Mouse (Mus musculus): ENCODE measurements around the gene Olfr987. TPM values are rescaled to one million over a fixed set of nuclear protein-coding genes. Genes with fewer than 3 reads are reported as not detected.
"Not testable (repeated sequence)": the region's sequence is repeated elsewhere in the genome, so short reads cannot be mapped to it uniquely, and the experiment has no call there.

The Olfr987 gene
- total RNA-seq (2015) (not detected in 2 replicates), total RNA-seq (2017) (not detected in 2 replicates)

GRCm38 (mm10) chr2:85339215-85339614 lies at the start of gene Olfr987:
TSS of gene Olfr987 (minus strand) at chr2:85339315.
- not testable (repeated sequence) for ATAC-seq (ENCODE audit: poor library complexity, severe bottlenecking)

GRCm38 (mm10) chr2:85363127-85363526 lies 24.0 kb upstream of the Olfr987 start, which contains the start of gene Olfr988:
TSS of gene Olfr988 (minus strand) at chr2:85363227.
- ATAC-seq (ENCODE audit: poor library complexity, severe bottlenecking), result not testable (repeated sequence)

GRCm38 (mm10) chr2:85339972-85340371 lies 857 bp upstream of the Olfr987 start:
- ATAC-seq (ENCODE audit: poor library complexity, severe bottlenecking), result no peak

GRCm38 (mm10) chr2:85319106-85319505 lies 20.0 kb downstream of the Olfr987 start:
- ATAC-seq (ENCODE audit: poor library complexity, severe bottlenecking), result no peak

DNA sequence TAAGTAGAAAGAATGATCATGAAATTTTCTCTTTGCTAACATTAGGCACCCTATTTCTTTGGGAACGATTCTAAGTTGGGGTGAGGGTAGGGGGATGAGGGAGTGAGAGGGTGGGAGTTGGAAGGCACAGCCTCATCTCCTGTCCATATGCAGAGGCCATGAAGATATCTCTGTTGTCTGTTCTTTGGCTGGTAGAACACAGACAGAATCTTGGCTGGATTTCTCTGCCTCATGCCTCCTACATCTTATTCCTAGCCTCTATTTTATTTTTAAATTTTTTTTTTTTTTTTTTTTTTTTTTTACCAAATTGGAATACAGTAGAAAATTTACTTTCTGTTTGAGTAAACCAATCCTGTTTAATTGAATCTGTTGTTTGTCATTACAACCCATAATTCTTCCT lies 53.7 kb downstream of the Olfr987 start:
- no peak for ATAC-seq (ENCODE audit: poor library complexity, severe bottlenecking)

- no peak for ATAC-seq (ENCODE audit: poor library complexity, severe bottlenecking)
Measured at GRCm38 (mm10) chr2:85284626-85285025, 54.5 kb downstream of the Olfr987 start.

DNA sequence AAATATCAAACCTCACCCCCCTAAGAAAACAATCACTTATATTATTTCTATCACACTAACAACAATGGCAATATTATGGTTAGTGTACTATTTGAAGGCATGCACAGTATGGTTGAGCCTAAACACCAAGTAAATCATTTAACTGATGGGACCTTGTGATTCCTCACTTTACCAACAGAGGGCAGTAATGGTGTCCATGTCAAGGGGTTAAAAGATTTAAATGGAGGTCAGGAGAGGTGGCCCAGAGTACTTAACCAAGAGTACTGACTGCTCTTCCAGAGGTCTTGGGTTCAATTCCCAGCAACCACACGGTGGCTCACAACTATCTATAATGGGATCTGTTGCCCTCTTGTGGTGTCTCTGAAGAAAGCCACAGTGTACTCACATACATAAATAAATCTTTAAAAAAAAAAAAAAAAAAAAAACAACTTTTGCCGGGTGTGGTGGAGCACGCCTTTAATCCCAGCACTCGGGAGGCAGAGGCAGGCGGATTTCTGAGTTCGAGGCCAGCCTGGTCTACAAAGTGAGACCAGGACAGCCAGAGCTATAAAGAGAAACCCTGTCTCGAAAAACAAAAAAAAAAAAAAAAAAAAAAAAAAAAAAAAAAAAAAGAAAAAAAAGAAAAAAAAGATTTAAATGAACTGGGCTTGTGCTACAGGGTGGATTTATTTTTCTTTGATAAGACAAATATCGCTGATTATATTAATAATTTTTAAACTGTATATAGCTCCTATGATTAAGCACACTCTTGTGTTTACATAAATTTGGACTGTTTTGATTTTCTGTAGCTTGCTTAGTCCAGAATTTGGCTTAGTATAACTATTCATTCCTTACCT lies 55.3 kb downstream of the Olfr987 start:
- no peak for ATAC-seq (ENCODE audit: poor library complexity, severe bottlenecking)

GRCm38 (mm10) chr2:85281023-85281422 lies 58.1 kb downstream of the Olfr987 start:
- ATAC-seq (ENCODE audit: poor library complexity, severe bottlenecking), result no peak

Other genes with a start within 250 kb of the Olfr987 start
- gene Aplnr, start 203.1 kb downstream of the Olfr987 start, total RNA-seq (2015), result 1.1 and 2.2 TPM in 2 replicates
- 1.5 and 2.1 TPM in 2 replicates for gene Aplnr, start 203.1 kb downstream of the Olfr987 start, total RNA-seq (2017)
- gene Lrrc55, start 142.1 kb downstream of the Olfr987 start, total RNA-seq (2015), result not detected in 2 replicates
- gene Lrrc55, start 142.1 kb downstream of the Olfr987 start, total RNA-seq (2017), result not detected in 2 replicates
- gene Olfr988, start 23.9 kb upstream of the Olfr987 start, total RNA-seq (2015), result not detected in 2 replicates
- gene Olfr988, start 23.9 kb upstream of the Olfr987 start, total RNA-seq (2017), result not detected in 2 replicates
- gene Olfr992, start 70.2 kb upstream of the Olfr987 start, total RNA-seq (2015), result not detected in 2 replicates
- not detected in 2 replicates for gene Olfr992, start 70.2 kb upstream of the Olfr987 start, total RNA-seq (2017)
- not detected in 2 replicates for gene Olfr993, start 75.6 kb upstream of the Olfr987 start, total RNA-seq (2015)
- not detected in 2 replicates for gene Olfr993, start 75.6 kb upstream of the Olfr987 start, total RNA-seq (2017)
- not detected in 2 replicates for gene Olfr994, start 97.1 kb upstream of the Olfr987 start, total RNA-seq (2015)
- gene Olfr994, start 97.1 kb upstream of the Olfr987 start, total RNA-seq (2017), result not detected in 2 replicates
- gene Olfr995, start 104.3 kb upstream of the Olfr987 start, total RNA-seq (2015), result not detected in 2 replicates
- gene Olfr995, start 104.3 kb upstream of the Olfr987 start, total RNA-seq (2017), result not detected in 2 replicates
- not detected in 2 replicates for gene 4833423E24Rik, start 179.7 kb upstream of the Olfr987 start, total RNA-seq (2015)
- gene 4833423E24Rik, start 179.7 kb upstream of the Olfr987 start, total RNA-seq (2017), result not detected in 2 replicates
- not detected in 2 replicates for gene Olfr996, start 239.9 kb upstream of the Olfr987 start, total RNA-seq (2015)
- gene Olfr996, start 239.9 kb upstream of the Olfr987 start, total RNA-seq (2017), result not detected in 2 replicates
- not detected in 2 replicates for gene Olfr998, start 249.6 kb upstream of the Olfr987 start, total RNA-seq (2015)
- not detected in 2 replicates for gene Olfr998, start 249.6 kb upstream of the Olfr987 start, total RNA-seq (2017)

Data from megakaryocyte, adult 5-6 weeks (primary cell).